Mouse (Mus musculus) bone marrow, adult 2 months (tissue): ENCODE measurements at regions not wholly inside any gene's neighbourhood (a gene's known extent, or its start where the extent isn't known, plus 50 kb on each side); places are given as distances from the start of the nearest gene placed in this dataset.

ENCODE experiments used
- CTCF ChIP-seq: fragments of 200-500 bp; IDR thresholded peaks from 2 replicates; pipeline ENCODE4 v1.5.1; 2011; ENCODE audit warnings: low read length, control low read depth; ENCODE audit not compliant: control insufficient read depth, insufficient read depth
- POLR2A ChIP-seq: fragments of 200-500 bp; IDR thresholded peaks from 2 replicates; pipeline ENCODE4 v1.6.1; 2011; ENCODE audit warnings: low read depth, mild to moderate bottlenecking, control low read depth, low read length, borderline replicate concordance; ENCODE audit not compliant: control insufficient read depth

DNA sequence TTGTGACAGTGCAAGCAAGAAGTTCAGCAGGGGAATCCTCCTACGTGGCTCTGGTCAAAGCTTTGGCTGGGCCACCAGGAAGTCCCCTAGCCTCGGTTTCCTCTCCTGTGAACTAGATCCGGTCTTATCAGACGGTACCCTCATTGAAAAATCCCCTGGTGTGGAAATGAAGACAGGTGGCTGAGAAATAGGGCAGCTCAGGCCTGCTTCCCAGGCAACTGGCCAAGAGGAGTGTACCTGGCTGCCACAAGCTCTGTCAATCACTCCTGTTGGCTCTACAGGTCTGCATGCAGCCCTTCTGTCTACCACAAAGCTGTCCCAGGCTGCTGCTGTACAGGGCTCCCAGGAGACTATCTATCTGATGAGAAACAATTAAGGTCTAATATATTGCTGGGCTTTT, 146.1 kb upstream of the Cxcr4 start:
- TF ChIP-seq POLR2A: no peak
- no peak for TF ChIP-seq CTCF
